Mouse (Mus musculus): ENCODE results near the gene Insl5. TPM values are rescaled to one million over a fixed set of nuclear protein-coding genes. Genes with fewer than 3 reads are reported as not detected.

Gene Insl5
- polyA plus RNA-seq, 1 experiment: not detected

GRCm38 (mm10) chr4:103010734-103011133, 15.9 kb downstream of the Insl5 start:
- 90% methylated on average over 4 of the region's 4 CpGs for WGBS
- H3K27ac ChIP-seq (ENCODE audit: insufficient read depth, low read depth, low read length): no peak overlapping the region
- H3K27me3 ChIP-seq (ENCODE audit: control insufficient read depth, insufficient read depth, low read length): no peaks in the 10 kb centered on the region
- no peak overlapping the region for H3K4me3 ChIP-seq (ENCODE audit: low read depth, low read length)
- TF ChIP-seq POLR2A (IDR thresholded peaks at IDR 0.05; ENCODE audit: low read depth, low read length) (no peak), CTCF (IDR thresholded peaks at IDR 0.05; ENCODE audit: extremely low read depth, insufficient read length, insufficient replicate concordance, low read depth, low read length) (no peak)
- H3K36me3 ChIP-seq (ENCODE audit: control insufficient read depth, insufficient read depth, low read length): no peaks in the 10 kb centered on the region
- no peaks in the 10 kb centered on the region for H3K4me1 ChIP-seq (ENCODE audit: control insufficient read depth, insufficient read depth, insufficient read length, low read length)

GRCm38 (mm10) chr4:103006943-103007418, 19.7 kb downstream of the Insl5 start:
- 5% methylated on average over 4 of the region's 4 CpGs for WGBS
- no peaks in the 10 kb centered on the region for H3K4me1 ChIP-seq (ENCODE audit: control insufficient read depth, insufficient read depth, insufficient read length, low read length)
- no peak overlapping the region for H3K27ac ChIP-seq (ENCODE audit: insufficient read depth, low read depth, low read length)
- TF ChIP-seq CTCF (IDR thresholded peaks at IDR 0.05; ENCODE audit: extremely low read depth, insufficient read length, insufficient replicate concordance, low read depth, low read length): no peak
- TF ChIP-seq POLR2A (IDR thresholded peaks at IDR 0.05; ENCODE audit: low read depth, low read length): no peak
- no peaks in the 10 kb centered on the region for H3K36me3 ChIP-seq (ENCODE audit: control insufficient read depth, insufficient read depth, low read length)
- no peaks in the 10 kb centered on the region for H3K27me3 ChIP-seq (ENCODE audit: control insufficient read depth, insufficient read depth, low read length)
- H3K4me3 ChIP-seq (ENCODE audit: low read depth, low read length): no peak overlapping the region

GRCm38 (mm10) chr4:103006266-103006665, 20.4 kb downstream of the Insl5 start:
- WGBS: 78% methylated on average over 5 of the region's 5 CpGs
- H3K4me1 ChIP-seq (ENCODE audit: control insufficient read depth, insufficient read depth, insufficient read length, low read length): no peaks in the 10 kb centered on the region
- no peaks in the 10 kb centered on the region for H3K36me3 ChIP-seq (ENCODE audit: control insufficient read depth, insufficient read depth, low read length)
- H3K27ac ChIP-seq (ENCODE audit: insufficient read depth, low read depth, low read length): no peak overlapping the region
- H3K27me3 ChIP-seq (ENCODE audit: control insufficient read depth, insufficient read depth, low read length): no peaks in the 10 kb centered on the region
- no peak overlapping the region for H3K4me3 ChIP-seq (ENCODE audit: low read depth, low read length)
- TF ChIP-seq POLR2A (IDR thresholded peaks at IDR 0.05; ENCODE audit: low read depth, low read length): no peak

- no peak for TF ChIP-seq CTCF (IDR thresholded peaks at IDR 0.05; ENCODE audit: extremely low read depth, insufficient read length, insufficient replicate concordance, low read depth, low read length)
- no peak for TF ChIP-seq POLR2A (IDR thresholded peaks at IDR 0.05; ENCODE audit: low read depth, low read length)
- no peaks in the 10 kb centered on the region for H3K27me3 ChIP-seq (ENCODE audit: control insufficient read depth, insufficient read depth, low read length)
- no peak overlapping the region for H3K4me3 ChIP-seq (ENCODE audit: low read depth, low read length)
- 76% methylated on average over 15 of the region's 15 CpGs for WGBS
- no peak overlapping the region for H3K27ac ChIP-seq (ENCODE audit: insufficient read depth, low read depth, low read length)
- H3K4me1 ChIP-seq (ENCODE audit: control insufficient read depth, insufficient read depth, insufficient read length, low read length): no peaks in the 10 kb centered on the region
- H3K36me3 ChIP-seq (ENCODE audit: control insufficient read depth, insufficient read depth, low read length): no peaks in the 10 kb centered on the region
Observed at GRCm38 (mm10) chr4:103005190-103005945, 21.3 kb downstream of the Insl5 start.

DNA sequence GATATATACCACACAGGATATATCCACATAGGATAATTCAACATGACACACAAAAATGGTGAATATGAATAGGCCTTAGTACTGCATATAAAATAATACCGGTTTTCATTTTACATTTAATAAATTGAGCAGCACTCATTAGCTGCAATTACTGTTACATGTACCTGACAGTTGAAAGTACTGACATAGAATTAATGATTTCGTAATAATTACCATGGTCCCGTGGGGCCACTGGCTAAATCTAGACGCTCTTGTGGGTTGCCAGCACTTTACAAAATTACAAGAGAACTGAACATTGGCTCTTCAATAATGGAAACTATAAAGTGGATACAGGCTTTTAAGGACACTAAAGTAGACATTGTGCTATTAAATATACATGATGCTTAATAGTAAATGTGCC, 22.0 kb downstream of the Insl5 start:
- H3K36me3 ChIP-seq (ENCODE audit: control insufficient read depth, insufficient read depth, low read length): no peaks in the 10 kb centered on the region
- H3K4me3 ChIP-seq (ENCODE audit: low read depth, low read length): no peak overlapping the region
- TF ChIP-seq CTCF (IDR thresholded peaks at IDR 0.05; ENCODE audit: extremely low read depth, insufficient read length, insufficient replicate concordance, low read depth, low read length) (no peak), POLR2A (IDR thresholded peaks at IDR 0.05; ENCODE audit: low read depth, low read length) (no peak)
- no peak overlapping the region for H3K27ac ChIP-seq (ENCODE audit: insufficient read depth, low read depth, low read length)
- no peaks in the 10 kb centered on the region for H3K27me3 ChIP-seq (ENCODE audit: control insufficient read depth, insufficient read depth, low read length)
- no peaks in the 10 kb centered on the region for H3K4me1 ChIP-seq (ENCODE audit: control insufficient read depth, insufficient read depth, insufficient read length, low read length)
- WGBS: 84% methylated on average over 4 of the region's 4 CpGs

GRCm38 (mm10) chr4:102991685-102992084, 35.0 kb downstream of the Insl5 start:
- TF ChIP-seq POLR2A (IDR thresholded peaks at IDR 0.05; ENCODE audit: low read depth, low read length): no peak
- no peak for TF ChIP-seq CTCF (IDR thresholded peaks at IDR 0.05; ENCODE audit: extremely low read depth, insufficient read length, insufficient replicate concordance, low read depth, low read length)
- Histone ChIP-seq H3K4me1 (ENCODE audit: control insufficient read depth, insufficient read depth, insufficient read length, low read length) (no peaks in the 10 kb centered on the region), H3K4me3 (ENCODE audit: low read depth, low read length) (no peak overlapping the region), H3K27me3 (ENCODE audit: control insufficient read depth, insufficient read depth, low read length) (no peaks in the 10 kb centered on the region), H3K36me3 (ENCODE audit: control insufficient read depth, insufficient read depth, low read length) (no peaks in the 10 kb centered on the region), H3K27ac (ENCODE audit: insufficient read depth, low read depth, low read length) (no peak overlapping the region)
- WGBS: 91% methylated on average over 3 of the region's 3 CpGs

DNA sequence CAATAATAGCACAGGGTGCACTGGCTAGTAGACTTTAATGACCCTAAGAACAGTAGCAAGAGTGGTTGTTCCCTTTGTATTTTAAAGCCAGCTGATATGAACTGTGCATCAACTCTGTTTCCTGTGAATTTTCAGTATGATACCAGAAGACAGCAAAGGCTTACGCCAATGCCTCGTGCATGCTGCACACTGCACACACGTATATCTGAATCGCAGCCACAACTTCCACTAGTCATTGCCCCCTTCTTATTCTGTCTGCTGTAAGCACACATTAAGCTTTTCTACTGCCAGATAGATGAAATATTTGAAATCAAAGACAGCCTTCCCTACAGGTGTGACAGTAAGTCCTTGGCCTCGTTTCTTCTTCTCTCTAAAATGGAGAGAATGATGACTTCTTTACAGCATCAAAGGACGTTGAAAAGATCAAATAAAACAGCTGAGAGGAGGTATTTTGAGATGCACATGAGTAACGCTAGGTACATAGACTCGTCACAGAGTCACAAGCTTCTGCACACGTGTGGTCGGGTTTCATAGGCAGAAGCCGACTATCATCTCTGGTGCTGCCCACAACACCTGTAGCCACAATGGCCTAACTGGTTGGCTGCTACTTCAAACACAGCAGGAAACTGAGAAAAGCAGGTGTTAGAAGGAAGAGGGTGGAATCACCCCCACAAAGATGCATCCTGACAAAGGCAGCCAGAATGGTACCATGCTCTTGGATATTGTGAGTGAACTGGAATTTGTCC, 35.9 kb downstream of the Insl5 start:
- WGBS: 76% methylated on average over 11 of the region's 11 CpGs
- TF ChIP-seq POLR2A (IDR thresholded peaks at IDR 0.05; ENCODE audit: low read depth, low read length) (no peak), CTCF (IDR thresholded peaks at IDR 0.05; ENCODE audit: extremely low read depth, insufficient read length, insufficient replicate concordance, low read depth, low read length) (no peak)
- no peak overlapping the region for H3K27ac ChIP-seq (ENCODE audit: insufficient read depth, low read depth, low read length)

More for the DNA sequence above, 35.9 kb downstream of the Insl5 start:
- H3K36me3 ChIP-seq (ENCODE audit: control insufficient read depth, insufficient read depth, low read length): no peaks in the 10 kb centered on the region
- no peaks in the 10 kb centered on the region for H3K4me1 ChIP-seq (ENCODE audit: control insufficient read depth, insufficient read depth, insufficient read length, low read length)
- no peak overlapping the region for H3K4me3 ChIP-seq (ENCODE audit: low read depth, low read length)
- no peaks in the 10 kb centered on the region for H3K27me3 ChIP-seq (ENCODE audit: control insufficient read depth, insufficient read depth, low read length)

All from small intestine, adult 2 months (tissue).